Mouse (Mus musculus): ENCODE measurements around the gene Fus. TPM values are rescaled to one million over a fixed set of nuclear protein-coding genes. Genes with fewer than 3 reads are reported as not detected.
A peak's percentile ranks its signal among the peaks of the same experiment; 100 is the strongest.
"Not testable (repeated sequence)": the region's sequence is repeated elsewhere in the genome, so short reads cannot be mapped to it uniquely, and the experiment has no call there.

Gene Fus
- polyA plus RNA-seq, 1 experiment from 2014 or later: 62.7 TPM

GRCm38 (mm10) chr7:128004487-128005362 is 37.5 kb downstream of the Fus start:
- WGBS: 17% methylated on average over 35 of the region's 35 CpGs
- Histone ChIP-seq H3K36me3 (ENCODE audit: control insufficient read depth, insufficient read depth, low read length) (no peaks in the 10 kb centered on the region), H3K9ac (ENCODE audit: low read length) (peak overlapping the region; percentile 47; the same call in 1 of the 2 replicates), H3K4me1 (ENCODE audit: control insufficient read depth, insufficient read depth, low read length) (peaks cover 13% of the 10 kb centered on the region; the same call in 1 of the 2 replicates), H3K4me3 (ENCODE audit: low read depth, low read length) (no peak overlapping the region), H3K27me3 (ENCODE audit: control insufficient read depth, insufficient read depth, low read length) (no peaks in the 10 kb centered on the region), H3K4me2 (ENCODE audit: low read depth, severe bottlenecking) (peak overlapping the region; percentile 42), H3K9me3 (ENCODE audit: control insufficient read depth, low read length) (no peaks in the 10 kb centered on the region), H3K27ac (replicated peaks; ENCODE audit: low read depth, low read length) (no peak overlapping the region)
- ATAC-seq (ENCODE audit: insufficient number of reproducible peaks, low FRiP score, low TSS enrichment, low read depth): peak; percentile 59; the same call in 1 of the 2 replicates
- peak; percentile 69 for DNase-seq (ENCODE audit: low spot score)

- ATAC-seq (ENCODE audit: insufficient number of reproducible peaks, low FRiP score, low TSS enrichment, low read depth) (no peak), DNase-seq (ENCODE audit: low spot score) (no peak)
- no peak overlapping the region for H3K4me2 ChIP-seq (ENCODE audit: low read depth, severe bottlenecking)
- peaks cover 13% of the 10 kb centered on the region; the same call in 1 of the 2 replicates for H3K4me1 ChIP-seq (ENCODE audit: control insufficient read depth, insufficient read depth, low read length)
- no peak overlapping the region for H3K27ac ChIP-seq (replicated peaks; ENCODE audit: low read depth, low read length)
- no peak overlapping the region for H3K9ac ChIP-seq (ENCODE audit: low read length)
- no peaks in the 10 kb centered on the region for H3K36me3 ChIP-seq (ENCODE audit: control insufficient read depth, insufficient read depth, low read length)
- no peaks in the 10 kb centered on the region for H3K27me3 ChIP-seq (ENCODE audit: control insufficient read depth, insufficient read depth, low read length)
- H3K9me3 ChIP-seq (ENCODE audit: control insufficient read depth, low read length): no peaks in the 10 kb centered on the region
- H3K4me3 ChIP-seq (ENCODE audit: low read depth, low read length): no peak overlapping the region
- 80% methylated on average over 7 of the region's 7 CpGs for WGBS
Observed at GRCm38 (mm10) chr7:128006193-128006592, 38.9 kb downstream of the Fus start.

- WGBS: 50% methylated on average over 40 of the region's 40 CpGs
- no peak for DNase-seq (ENCODE audit: low spot score)
- H3K27me3 ChIP-seq (ENCODE audit: control insufficient read depth, insufficient read depth, low read length): no peaks in the 10 kb centered on the region
- H3K9me3 ChIP-seq (ENCODE audit: control insufficient read depth, low read length): no peaks in the 10 kb centered on the region
- H3K4me3 ChIP-seq (ENCODE audit: low read depth, low read length): no peak overlapping the region
- ATAC-seq (ENCODE audit: insufficient number of reproducible peaks, low FRiP score, low TSS enrichment, low read depth): no peak
- H3K4me1 ChIP-seq (ENCODE audit: control insufficient read depth, insufficient read depth, low read length): peaks cover 3% of the 10 kb centered on the region; the same call in 1 of the 2 replicates
- no peaks in the 10 kb centered on the region for H3K36me3 ChIP-seq (ENCODE audit: control insufficient read depth, insufficient read depth, low read length)
- H3K4me2 ChIP-seq (ENCODE audit: low read depth, severe bottlenecking): no peak overlapping the region; the same call in 1 of the 2 replicates
- no peak overlapping the region for H3K27ac ChIP-seq (replicated peaks; ENCODE audit: low read depth, low read length)
- H3K9ac ChIP-seq (ENCODE audit: low read length): no peak overlapping the region
Observed at GRCm38 (mm10) chr7:128009715-128010340, 42.6 kb downstream of the Fus start.

GRCm38 (mm10) chr7:128012136-128012780 is 45.0 kb downstream of the Fus start:
- H3K9me3 ChIP-seq (ENCODE audit: control insufficient read depth, low read length): no peaks in the 10 kb centered on the region
- no peaks in the 10 kb centered on the region for H3K27me3 ChIP-seq (ENCODE audit: control insufficient read depth, insufficient read depth, low read length)
- no peak overlapping the region for H3K9ac ChIP-seq (ENCODE audit: low read length)
- DNase-seq (ENCODE audit: low spot score) (no peak), ATAC-seq (ENCODE audit: insufficient number of reproducible peaks, low FRiP score, low TSS enrichment, low read depth) (no peak)
- no peak overlapping the region for H3K4me2 ChIP-seq (ENCODE audit: low read depth, severe bottlenecking)
- H3K4me1 ChIP-seq (ENCODE audit: control insufficient read depth, insufficient read depth, low read length): no peaks in the 10 kb centered on the region
- H3K27ac ChIP-seq (replicated peaks; ENCODE audit: low read depth, low read length): no peak overlapping the region
- H3K36me3 ChIP-seq (ENCODE audit: control insufficient read depth, insufficient read depth, low read length): no peaks in the 10 kb centered on the region
- WGBS: 78% methylated on average over 13 of the region's 13 CpGs
- H3K4me3 ChIP-seq (ENCODE audit: low read depth, low read length): no peak overlapping the region

GRCm38 (mm10) chr7:128013116-128013515 is 45.9 kb downstream of the Fus start:
- DNase-seq (ENCODE audit: low spot score) (no peak), ATAC-seq (ENCODE audit: insufficient number of reproducible peaks, low FRiP score, low TSS enrichment, low read depth) (no peak)
- WGBS: 91% methylated on average over 13 of the region's 13 CpGs
- Histone ChIP-seq H3K4me1 (ENCODE audit: control insufficient read depth, insufficient read depth, low read length) (no peaks in the 10 kb centered on the region), H3K27me3 (ENCODE audit: control insufficient read depth, insufficient read depth, low read length) (no peaks in the 10 kb centered on the region), H3K4me2 (ENCODE audit: low read depth, severe bottlenecking) (no peak overlapping the region), H3K9me3 (ENCODE audit: control insufficient read depth, low read length) (no peaks in the 10 kb centered on the region), H3K36me3 (ENCODE audit: control insufficient read depth, insufficient read depth, low read length) (no peaks in the 10 kb centered on the region), H3K27ac (replicated peaks; ENCODE audit: low read depth, low read length) (no peak overlapping the region), H3K4me3 (ENCODE audit: low read depth, low read length) (no peak overlapping the region), H3K9ac (ENCODE audit: low read length) (no peak overlapping the region)

GRCm38 (mm10) chr7:128016134-128016533 is 48.9 kb downstream of the Fus start:
- H3K4me1 ChIP-seq (ENCODE audit: control insufficient read depth, insufficient read depth, low read length); H3K9me3 ChIP-seq (ENCODE audit: control insufficient read depth, low read length); H3K36me3 ChIP-seq (ENCODE audit: control insufficient read depth, insufficient read depth, low read length); H3K4me3 ChIP-seq (ENCODE audit: low read depth, low read length); DNase-seq (ENCODE audit: low spot score); H3K9ac ChIP-seq (ENCODE audit: low read length); H3K4me2 ChIP-seq (ENCODE audit: low read depth, severe bottlenecking); ATAC-seq (ENCODE audit: insufficient number of reproducible peaks, low FRiP score, low TSS enrichment, low read depth); H3K27ac ChIP-seq (replicated peaks; ENCODE audit: low read depth, low read length); H3K27me3 ChIP-seq (ENCODE audit: control insufficient read depth, insufficient read depth, low read length): not testable (repeated sequence)
- WGBS: 85% methylated on average over 5 of the region's 5 CpGs

GRCm38 (mm10) chr7:128016650-128017049 is 49.4 kb downstream of the Fus start:
- no peaks in the 10 kb centered on the region for H3K36me3 ChIP-seq (ENCODE audit: control insufficient read depth, insufficient read depth, low read length)
- no peaks in the 10 kb centered on the region for H3K9me3 ChIP-seq (ENCODE audit: control insufficient read depth, low read length)
- no peaks in the 10 kb centered on the region for H3K4me1 ChIP-seq (ENCODE audit: control insufficient read depth, insufficient read depth, low read length)
- no peak overlapping the region for H3K9ac ChIP-seq (ENCODE audit: low read length)
- ATAC-seq (ENCODE audit: insufficient number of reproducible peaks, low FRiP score, low TSS enrichment, low read depth): no peak
- no peak overlapping the region for H3K27ac ChIP-seq (replicated peaks; ENCODE audit: low read depth, low read length)
- DNase-seq (ENCODE audit: low spot score): no peak
- no peaks in the 10 kb centered on the region for H3K27me3 ChIP-seq (ENCODE audit: control insufficient read depth, insufficient read depth, low read length)
- 85% methylated on average over 6 of the region's 6 CpGs for WGBS
- H3K4me3 ChIP-seq (ENCODE audit: low read depth, low read length): no peak overlapping the region
- H3K4me2 ChIP-seq (ENCODE audit: low read depth, severe bottlenecking): no peak overlapping the region

GRCm38 (mm10) chr7:128018275-128018674 is 51.0 kb downstream of the Fus start:
- no peaks in the 10 kb centered on the region for H3K27me3 ChIP-seq (ENCODE audit: control insufficient read depth, insufficient read depth, low read length)
- WGBS: 88% methylated on average over 3 of the region's 3 CpGs
- no peak overlapping the region for H3K4me2 ChIP-seq (ENCODE audit: low read depth, severe bottlenecking)
- no peaks in the 10 kb centered on the region for H3K4me1 ChIP-seq (ENCODE audit: control insufficient read depth, insufficient read depth, low read length)
- DNase-seq (ENCODE audit: low spot score) (no peak), ATAC-seq (ENCODE audit: insufficient number of reproducible peaks, low FRiP score, low TSS enrichment, low read depth) (no peak)
- no peaks in the 10 kb centered on the region for H3K9me3 ChIP-seq (ENCODE audit: control insufficient read depth, low read length)
- no peak overlapping the region for H3K9ac ChIP-seq (ENCODE audit: low read length)
- no peaks in the 10 kb centered on the region for H3K36me3 ChIP-seq (ENCODE audit: control insufficient read depth, insufficient read depth, low read length)
- H3K4me3 ChIP-seq (ENCODE audit: low read depth, low read length): no peak overlapping the region
- no peak overlapping the region for H3K27ac ChIP-seq (replicated peaks; ENCODE audit: low read depth, low read length)
